In the genomic region with DNA sequence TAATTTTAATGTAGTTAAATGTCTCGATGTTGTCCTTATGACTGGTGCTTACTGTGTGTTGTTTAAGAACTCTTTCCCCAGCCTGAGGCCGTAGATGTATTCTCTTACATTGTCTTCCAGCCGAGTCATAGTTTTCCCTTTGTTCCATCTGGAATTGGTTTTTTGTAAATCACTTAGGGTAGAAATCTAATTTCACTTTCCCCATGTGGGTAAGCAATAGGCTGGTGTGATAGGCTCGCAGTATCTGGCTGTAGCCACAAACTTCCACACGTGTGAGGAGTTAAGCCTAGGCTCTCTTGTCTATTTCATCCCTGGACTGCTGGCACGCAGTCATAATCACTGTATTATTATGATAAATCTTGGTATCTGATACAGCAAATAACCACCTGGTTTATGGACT, we compare ENCODE assay signal across 24 mouse cellular contexts. TPM values are rescaled to one million over a fixed set of nuclear protein-coding genes. Genes with fewer than 3 reads are reported as not detected.
"Had no signal": no experiment of that assay in that cellular context is flagged by ENCODE, and none has a peak within 500 bp of the region (broad histone marks: within the 10 kb centered on the region; RNA-seq: fewer than 3 reads in every experiment).

No protein-coding gene starts in this region.

- H3K4me3 ChIP-seq: layer of hippocampus, adult 2 months; left cerebral cortex, adult 2 months; limb, embryonic 15.5 days; midbrain, embryonic 13.5 days; neural tube, embryonic 12.5 days; neural tube, embryonic 15.5 days; stomach, embryonic 15.5 days had no signal

- H3K4me2 ChIP-seq: limb, embryonic 15.5 days; liver, embryonic 11.5 days; lung, embryonic 14.5 days; midbrain, embryonic 13.5 days; neural tube, embryonic 12.5 days; neural tube, embryonic 15.5 days; stomach, embryonic 15.5 days had no signal

- ATAC-seq: intestine, postnatal 0 days; liver, postnatal 0 days; lung, postnatal 0 days; midbrain, embryonic 13.5 days; midbrain, embryonic 16.5 days had no signal

- H3K9ac ChIP-seq: limb, embryonic 15.5 days; liver, embryonic 14.5 days; liver, postnatal 0 days; lung, embryonic 14.5 days; midbrain, embryonic 13.5 days; neural tube, embryonic 12.5 days; neural tube, embryonic 15.5 days; stomach, embryonic 15.5 days had no signal

- H3K36me3 ChIP-seq: limb, embryonic 15.5 days; midbrain, embryonic 13.5 days; neural tube, embryonic 12.5 days; neural tube, embryonic 15.5 days; stomach, embryonic 15.5 days had no signal

- H3K27me3 ChIP-seq: limb, embryonic 15.5 days; midbrain, embryonic 13.5 days; neural tube, embryonic 12.5 days; neural tube, embryonic 15.5 days; stomach, embryonic 15.5 days had no signal

- H3K9me3 ChIP-seq: limb, embryonic 15.5 days; midbrain, embryonic 13.5 days; neural tube, embryonic 12.5 days; neural tube, embryonic 15.5 days; stomach, embryonic 15.5 days had no signal

- H3K27ac ChIP-seq: kidney, postnatal 0 days; layer of hippocampus, adult 2 months; left cerebral cortex, adult 2 months; limb, embryonic 15.5 days; liver, embryonic 14.5 days; macrophage; midbrain, embryonic 13.5 days; neural tube, embryonic 12.5 days; neural tube, embryonic 15.5 days; stomach, embryonic 15.5 days had no signal

- H3K4me1 ChIP-seq: neural tube, embryonic 12.5 days had no signal

- DNase-seq: kidney, adult 2 months; kidney, postnatal 25 days; layer of hippocampus, postnatal 36 days; liver, postnatal 0 days; lung, embryonic 14.5 days; retina, postnatal 1 day; right cerebral cortex, postnatal 25 days; spleen, adult 18-20 months; thymus, postnatal 36 days had no signal

RNA-seq across cellular contexts. Expression of gene Itga11, which starts 26.9 kb away (rescaled TPM):
- total RNA-seq: megakaryocyte, adult 5-6 weeks had no signal
- polyA plus RNA-seq: macrophage had no signal
